Mouse (Mus musculus): ENCODE results near the gene Slc26a6.

Slc26a6 gene

GRCm38 (mm10) chr9:108852976-108853375, at the start of gene Slc26a6:
Slc26a6 (plus strand) TSS chr9:108853283.
- DNase-seq (ENCODE audit: low spot score in 2 of 2), result no peak

- DNase-seq (ENCODE audit: low spot score in 2 of 2), result peak in 1 of 2 experiments; percentile 29
These were observed 47.3 kb upstream of the Slc26a6 start for GRCm38 (mm10) chr9:108805768-108806167.

DNA sequence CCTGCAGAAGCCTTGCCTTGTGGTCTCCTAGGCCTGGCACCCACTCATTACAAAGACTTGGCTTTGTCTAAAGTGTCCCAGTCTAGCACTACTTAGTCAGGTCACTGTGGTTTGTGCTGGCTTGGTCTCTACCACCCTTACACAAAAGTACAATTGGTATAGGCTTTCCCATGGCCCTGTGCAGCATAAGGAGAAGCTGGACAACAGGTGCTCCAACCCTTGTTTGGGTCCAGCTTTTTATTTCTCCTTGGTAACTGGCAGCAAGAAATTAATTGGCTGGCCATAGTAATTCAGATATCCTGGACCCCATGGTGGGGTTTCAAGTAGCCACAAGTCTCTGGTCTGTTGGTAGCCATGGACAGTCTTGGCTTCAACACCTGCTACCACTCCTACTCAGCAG, 46.7 kb upstream of the Slc26a6 start:
- DNase-seq (ENCODE audit: low spot score in 2 of 2), result no peak

DNA sequence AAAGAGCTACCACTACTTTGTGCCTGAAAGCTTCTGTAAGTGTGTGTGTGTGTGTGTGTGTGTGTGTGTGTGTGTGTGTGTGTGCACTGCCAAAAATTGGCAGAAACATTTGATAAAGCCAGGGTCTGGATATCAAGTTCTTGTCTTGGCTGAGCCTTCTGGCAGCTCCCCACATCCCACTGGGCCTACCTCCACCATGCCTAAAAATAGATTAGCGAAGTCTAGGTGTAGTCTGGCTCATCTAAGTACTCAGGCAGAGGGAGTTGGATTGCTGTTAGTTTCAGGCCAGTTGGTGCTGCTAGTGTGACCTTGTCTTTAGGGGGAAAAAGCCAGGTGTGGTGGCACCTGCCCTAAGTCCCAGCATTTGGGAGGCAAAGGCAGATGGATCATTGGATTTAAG, 46.3 kb upstream of the Slc26a6 start:
- DNase-seq (ENCODE audit: low spot score in 2 of 2), result no peak

GRCm38 (mm10) chr9:108807674-108808073, 45.4 kb upstream of the Slc26a6 start:
- peak in 1 of 2 experiments; percentile 43 for DNase-seq (ENCODE audit: low spot score in 2 of 2)

- DNase-seq (ENCODE audit: low spot score in 2 of 2), result peak; percentile 90 to 93
These were observed 44.9 kb upstream of the Slc26a6 start, which contains the start of gene Nckipsd for GRCm38 (mm10) chr9:108808163-108808665. Nckipsd (plus strand) TSS chr9:108808368.

GRCm38 (mm10) chr9:108809188-108809587, 43.9 kb upstream of the Slc26a6 start:
- no peak for DNase-seq (ENCODE audit: low spot score in 2 of 2)

GRCm38 (mm10) chr9:108809723-108810122, 43.4 kb upstream of the Slc26a6 start:
- no peak for DNase-seq (ENCODE audit: low spot score in 2 of 2)

- DNase-seq (ENCODE audit: low spot score in 2 of 2), result no peak
These were observed 42.6 kb upstream of the Slc26a6 start for GRCm38 (mm10) chr9:108810516-108810915.

DNA sequence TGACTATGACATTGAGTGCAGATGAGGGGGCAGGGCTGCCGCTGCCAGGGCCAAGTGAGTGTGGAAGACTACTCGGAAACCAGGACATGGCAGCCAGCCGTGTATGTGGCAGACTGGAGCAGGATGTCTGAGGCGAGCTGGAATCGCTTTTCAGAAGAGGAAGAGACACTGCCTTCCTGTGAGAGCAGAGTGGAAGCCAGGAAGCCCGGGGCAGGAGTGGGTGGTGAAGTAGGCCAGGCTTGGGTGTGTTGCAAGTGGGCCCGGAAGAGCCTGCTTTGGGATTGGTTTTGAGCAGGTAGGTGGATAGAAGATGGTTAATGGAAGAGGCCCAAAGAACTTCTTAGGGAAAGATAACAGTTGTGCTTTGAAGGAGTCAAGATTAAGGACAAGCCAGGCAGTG, 37.5 kb upstream of the Slc26a6 start:
- no peak for DNase-seq (ENCODE audit: low spot score in 2 of 2)

- DNase-seq (ENCODE audit: low spot score in 2 of 2), result no peak
These were observed 33.6 kb upstream of the Slc26a6 start for GRCm38 (mm10) chr9:108819495-108819894.

DNA sequence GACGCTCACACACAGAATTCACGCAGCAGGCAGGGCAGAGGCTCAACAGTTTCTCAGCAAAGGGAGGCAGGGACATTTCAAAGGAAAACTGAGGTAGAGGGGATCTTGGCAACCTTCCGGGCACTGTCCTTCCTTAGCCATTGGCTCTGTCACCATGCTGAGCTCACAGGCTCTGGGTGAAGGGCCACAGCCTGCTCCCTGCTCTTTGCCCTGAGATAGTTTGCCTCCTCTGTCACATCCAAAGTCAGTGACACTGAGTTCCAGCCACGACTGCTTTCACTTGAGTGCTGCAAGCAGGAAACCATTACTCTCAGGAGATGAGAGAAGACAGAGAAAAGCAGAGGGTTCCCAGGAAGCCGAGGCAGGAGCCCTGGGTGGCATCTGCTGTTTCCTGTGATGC, 33.0 kb upstream of the Slc26a6 start:
- DNase-seq (ENCODE audit: low spot score in 2 of 2), result no peak

DNA sequence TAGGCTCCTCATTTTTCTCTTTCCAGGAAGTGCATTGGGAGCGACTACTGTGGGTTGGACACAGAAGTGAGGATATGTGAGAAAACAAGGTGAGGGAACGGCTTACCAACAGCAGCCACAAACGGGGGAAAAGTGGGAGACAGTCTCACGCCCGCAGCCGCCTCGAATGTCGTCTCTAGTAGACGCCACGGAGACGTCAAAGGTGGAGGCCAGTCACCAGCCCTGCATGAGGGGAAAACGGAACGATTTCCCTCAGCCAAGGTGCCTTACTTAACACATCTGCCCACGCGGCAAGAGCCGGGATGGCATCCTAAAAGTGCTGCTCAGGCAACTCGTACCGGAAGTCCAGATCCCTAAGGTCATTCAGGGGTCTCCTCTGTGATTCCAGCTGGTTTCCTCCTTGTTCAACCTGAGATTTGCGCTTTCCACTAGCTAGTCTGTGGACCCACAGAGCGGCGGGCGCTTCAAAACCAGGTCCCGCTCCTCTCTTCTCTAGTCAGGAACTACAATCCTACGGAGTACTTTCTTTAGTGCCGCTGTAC, 28.9 kb upstream of the Slc26a6 start:
- DNase-seq (ENCODE audit: low spot score in 2 of 2), result no peak

- no peak for DNase-seq (ENCODE audit: low spot score in 2 of 2)
These were observed 28.2 kb upstream of the Slc26a6 start for GRCm38 (mm10) chr9:108824755-108825413.

DNA sequence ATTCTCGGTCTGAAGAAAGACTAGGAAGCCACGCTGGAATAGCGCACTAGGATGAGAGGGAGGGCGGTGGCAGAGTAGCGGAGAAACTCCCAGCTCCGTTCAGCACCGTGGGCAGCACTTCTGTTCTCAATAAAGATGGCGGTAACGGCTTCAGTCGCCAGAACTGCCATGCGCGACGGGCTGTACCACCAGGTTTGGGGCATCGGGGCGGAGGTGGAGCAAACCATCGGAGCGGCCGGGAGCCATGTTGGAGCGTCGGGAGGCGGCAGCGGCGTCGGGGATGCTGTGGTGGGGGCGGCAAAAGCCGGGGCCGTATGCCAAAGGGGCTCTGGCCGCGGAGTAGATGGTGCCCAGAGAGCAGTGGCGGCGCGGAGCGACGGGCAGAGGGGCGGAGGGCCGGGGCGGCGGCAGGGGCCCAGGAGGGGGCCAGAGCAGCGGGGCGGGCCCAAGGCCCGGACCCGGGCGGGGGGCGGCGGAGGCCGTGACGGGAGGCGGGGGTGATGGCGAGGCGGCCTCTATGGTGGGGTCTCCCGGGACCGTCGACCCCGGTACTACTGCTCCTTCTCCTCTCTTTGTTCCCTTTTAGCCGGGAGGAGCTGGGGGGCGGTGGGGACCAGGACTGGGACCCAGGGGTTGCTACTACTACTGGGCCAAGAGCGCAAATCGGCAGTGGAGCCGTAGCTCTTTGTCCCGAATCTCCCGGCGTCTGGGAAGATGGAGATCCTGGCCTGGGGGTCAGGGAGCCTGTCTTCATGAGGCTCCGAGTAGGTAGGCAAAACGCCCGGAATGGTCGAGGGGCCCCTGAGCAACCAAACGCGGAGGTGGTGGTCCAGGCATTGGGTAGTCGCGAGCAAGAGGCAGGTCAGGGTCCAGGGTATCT, 27.0 kb upstream of the Slc26a6 start, which contains the start of gene Celsr3:
Celsr3 (plus strand) TSS at position 501 of the 880 bp plus-strand sequence.
- DNase-seq (ENCODE audit: low spot score in 2 of 2), result no peak

- peak; percentile 50 to 61 for DNase-seq (ENCODE audit: low spot score in 2 of 2)
These were observed 26.3 kb upstream of the Slc26a6 start for GRCm38 (mm10) chr9:108826700-108827340.

GRCm38 (mm10) chr9:108827454-108827853, 25.6 kb upstream of the Slc26a6 start:
- DNase-seq (ENCODE audit: low spot score in 2 of 2), result no peak

- DNase-seq (ENCODE audit: low spot score in 2 of 2), result no peak
These were observed 25.2 kb upstream of the Slc26a6 start for GRCm38 (mm10) chr9:108827906-108828305.

DNA sequence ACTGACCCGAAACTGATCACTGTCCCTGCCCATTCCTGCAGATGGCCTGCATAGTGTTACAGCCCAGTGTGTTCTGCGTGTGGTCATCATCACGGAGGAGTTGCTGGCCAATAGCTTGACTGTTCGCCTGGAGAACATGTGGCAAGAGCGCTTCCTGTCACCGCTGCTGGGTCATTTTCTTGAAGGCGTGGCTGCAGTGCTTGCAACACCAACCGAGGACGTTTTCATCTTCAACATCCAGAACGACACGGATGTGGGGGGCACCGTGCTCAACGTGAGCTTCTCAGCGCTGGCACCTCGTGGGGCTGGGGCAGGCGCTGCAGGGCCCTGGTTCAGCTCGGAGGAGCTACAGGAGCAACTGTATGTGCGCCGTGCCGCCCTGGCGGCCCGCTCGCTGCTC, 21.4 kb upstream of the Slc26a6 start:
- no peak for DNase-seq (ENCODE audit: low spot score in 2 of 2)

GRCm38 (mm10) chr9:108832390-108833108, 20.5 kb upstream of the Slc26a6 start:
- peak; percentile 82 to 86 for DNase-seq (ENCODE audit: low spot score in 2 of 2)

GRCm38 (mm10) chr9:108842989-108843388, 10.1 kb upstream of the Slc26a6 start:
- DNase-seq (ENCODE audit: low spot score in 2 of 2), result no peak

Data from spleen, postnatal 36 days (tissue).